Mouse (Mus musculus): ENCODE data around the gene Slc7a9. TPM values are rescaled to one million over a fixed set of nuclear protein-coding genes. Genes with fewer than 3 reads are reported as not detected.

Gene Slc7a9
- polyA plus RNA-seq, 2 experiments = 1.3 to 2.2 TPM

DNA sequence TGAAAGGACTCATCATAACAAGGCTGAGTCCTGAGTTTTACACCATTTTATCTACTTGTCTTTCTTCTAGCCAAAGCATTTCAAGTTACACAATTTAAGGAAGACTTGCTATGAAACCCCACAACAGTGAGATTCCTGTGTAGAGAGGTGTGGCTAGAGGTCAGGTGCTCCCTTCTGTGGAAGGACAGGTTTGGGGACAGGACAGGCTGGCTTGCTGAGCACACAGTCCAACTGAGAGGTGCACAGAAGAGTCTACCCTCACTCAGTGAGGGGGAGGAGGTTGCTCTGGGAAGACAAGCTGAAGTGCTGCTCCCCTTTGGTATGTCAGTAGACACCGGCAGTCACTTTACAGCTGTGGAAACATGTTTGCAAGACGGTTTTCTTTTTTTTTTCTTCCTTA, 27.9 kb downstream of the Slc7a9 start:
- Histone ChIP-seq H3K27ac (no peak overlapping the region), H3K36me3 (replicated peaks; ENCODE audit: control insufficient read depth, insufficient read depth, low read depth) (no peaks in the 10 kb centered on the region), H3K27me3 (ENCODE audit: control insufficient read depth, insufficient read depth, low read length) (no peaks in the 10 kb centered on the region), H3K4me2 (ENCODE audit: low read depth) (no peak overlapping the region), H3K9ac (replicated peaks) (no peak overlapping the region), H3K4me3 (ENCODE audit: insufficient read depth in 1 of 2, low read depth in 2 of 2, low read length in 2 of 2) (no peak overlapping the region), H3K4me1 (replicated peaks; ENCODE audit: control insufficient read depth in 2 of 2, insufficient read depth in 2 of 2, low read length in 1 of 2) (no peaks in the 10 kb centered on the region), H3K9me3 (ENCODE audit: control insufficient read depth, low read length) (no peaks in the 10 kb centered on the region)
- 44% methylated on average over 2 of the region's 2 CpGs for WGBS (ENCODE audit: insufficient replicate concordance)
- TF ChIP-seq CTCF (IDR thresholded peaks at IDR 0.05; ENCODE audit: low read depth) (no peak), EP300 (IDR thresholded peaks at IDR 0.05; ENCODE audit: low read depth) (no peak)
- ATAC-seq (ENCODE audit: insufficient read depth) (no peak), DNase-seq (ENCODE audit: low read depth in 3 of 3, low spot score in 3 of 3) (no peak)

DNA sequence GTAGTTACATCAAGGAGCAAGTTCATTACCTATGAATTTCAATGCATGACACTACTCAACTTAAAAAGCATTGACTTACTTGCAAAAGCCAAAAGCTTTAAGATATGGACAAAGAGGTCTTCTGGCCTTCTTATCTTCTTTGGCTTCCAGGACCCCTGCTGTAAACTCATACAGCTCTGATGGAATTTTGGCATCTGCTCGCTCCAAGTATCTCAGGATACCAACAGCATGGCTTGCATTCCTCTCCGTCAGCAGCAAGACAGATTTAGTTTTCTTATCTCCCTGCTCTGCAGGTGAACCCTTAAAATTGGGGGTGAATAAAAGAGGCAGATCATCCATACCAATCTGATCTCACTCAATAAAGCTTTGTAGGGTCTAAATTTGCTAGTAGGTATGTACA, 36.5 kb downstream of the Slc7a9 start:
- DNase-seq (ENCODE audit: low read depth in 3 of 3, low spot score in 3 of 3) = no peak
- Histone ChIP-seq H3K9ac (replicated peaks) (no peak overlapping the region), H3K4me3 (ENCODE audit: insufficient read depth in 1 of 2, low read depth in 2 of 2, low read length in 2 of 2) (no peak overlapping the region), H3K9me3 (ENCODE audit: control insufficient read depth, low read length) (no peaks in the 10 kb centered on the region), H3K27me3 (ENCODE audit: control insufficient read depth, insufficient read depth, low read length) (no peaks in the 10 kb centered on the region), H3K4me2 (ENCODE audit: low read depth) (no peak overlapping the region), H3K36me3 (replicated peaks; ENCODE audit: control insufficient read depth, insufficient read depth, low read depth) (no peaks in the 10 kb centered on the region), H3K27ac (no peak overlapping the region), H3K4me1 (replicated peaks; ENCODE audit: control insufficient read depth in 2 of 2, insufficient read depth in 2 of 2, low read length in 1 of 2) (no peaks in the 10 kb centered on the region)
- 62% methylated on average over 2 of the region's 2 CpGs for WGBS (ENCODE audit: insufficient replicate concordance)
- ATAC-seq (ENCODE audit: insufficient read depth) = no peak
- no peak for TF ChIP-seq EP300 (IDR thresholded peaks at IDR 0.05; ENCODE audit: low read depth)

DNA sequence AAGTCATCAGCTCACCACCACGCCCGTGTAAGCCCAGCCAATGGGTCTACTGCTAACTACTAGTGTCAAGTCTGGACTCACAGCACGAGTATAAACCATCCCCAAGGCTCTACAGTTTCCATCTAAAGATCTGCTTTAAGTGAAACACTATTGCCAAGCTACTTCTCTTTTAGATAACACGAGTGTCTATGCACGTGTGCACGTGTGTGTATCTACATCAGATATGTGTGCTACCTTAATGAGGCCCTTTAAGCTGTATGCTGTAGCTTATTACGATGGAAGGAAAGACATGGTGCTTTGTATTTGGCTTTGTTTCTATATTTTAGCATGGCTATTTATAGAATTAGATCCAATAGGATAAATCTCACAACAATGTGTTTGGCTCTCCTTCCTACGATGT, 38.0 kb downstream of the Slc7a9 start:
- Histone ChIP-seq H3K4me3 (ENCODE audit: insufficient read depth in 1 of 2, low read depth in 2 of 2, low read length in 2 of 2) (no peak overlapping the region), H3K9ac (replicated peaks) (no peak overlapping the region), H3K4me2 (ENCODE audit: low read depth) (no peak overlapping the region), H3K4me1 (replicated peaks; ENCODE audit: control insufficient read depth in 2 of 2, insufficient read depth in 2 of 2, low read length in 1 of 2) (no peaks in the 10 kb centered on the region), H3K36me3 (replicated peaks; ENCODE audit: control insufficient read depth, insufficient read depth, low read depth) (no peaks in the 10 kb centered on the region), H3K27me3 (ENCODE audit: control insufficient read depth, insufficient read depth, low read length) (no peaks in the 10 kb centered on the region), H3K9me3 (ENCODE audit: control insufficient read depth, low read length) (no peaks in the 10 kb centered on the region), H3K27ac (no peak overlapping the region)
- no peak for DNase-seq (ENCODE audit: low read depth in 3 of 3, low spot score in 3 of 3)
- no peak for ATAC-seq (ENCODE audit: insufficient read depth)
- no peak for TF ChIP-seq CTCF (IDR thresholded peaks at IDR 0.05; ENCODE audit: low read depth)
- no peak for TF ChIP-seq EP300 (IDR thresholded peaks at IDR 0.05; ENCODE audit: low read depth)
- 57% methylated on average over 8 of the region's 8 CpGs for WGBS (ENCODE audit: insufficient replicate concordance)

DNA sequence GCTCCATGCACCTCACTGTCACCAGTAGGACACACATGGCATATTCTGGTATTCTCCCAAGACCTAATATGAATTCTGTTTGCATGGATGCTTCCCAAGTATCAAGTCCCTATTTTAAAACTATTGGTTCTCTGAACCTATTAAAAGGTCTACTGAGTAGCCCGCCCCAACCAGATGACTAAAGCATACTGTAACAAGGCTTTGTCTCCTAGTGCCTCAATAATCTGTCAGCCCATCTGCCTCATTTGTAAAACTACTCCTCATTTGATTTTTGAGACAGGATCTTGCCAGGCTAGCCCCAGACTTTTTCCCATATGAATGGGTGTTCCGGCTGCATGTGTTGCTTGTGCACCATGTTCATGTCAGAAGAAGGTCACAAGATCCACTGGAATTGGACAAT, 41.6 kb downstream of the Slc7a9 start:
- no peaks in the 10 kb centered on the region for H3K4me1 ChIP-seq (replicated peaks; ENCODE audit: control insufficient read depth in 2 of 2, insufficient read depth in 2 of 2, low read length in 1 of 2)
- no peaks in the 10 kb centered on the region for H3K27me3 ChIP-seq (ENCODE audit: control insufficient read depth, insufficient read depth, low read length)
- H3K9ac ChIP-seq (replicated peaks) = no peak overlapping the region
- no peak for TF ChIP-seq EP300 (IDR thresholded peaks at IDR 0.05; ENCODE audit: low read depth)
- TF ChIP-seq CTCF (IDR thresholded peaks at IDR 0.05; ENCODE audit: low read depth) = no peak
- H3K36me3 ChIP-seq (replicated peaks; ENCODE audit: control insufficient read depth, insufficient read depth, low read depth) = no peaks in the 10 kb centered on the region
- ATAC-seq (ENCODE audit: insufficient read depth) (no peak), DNase-seq (ENCODE audit: low read depth in 3 of 3, low spot score in 3 of 3) (no peak)
- 68% methylated on average over 2 of the region's 2 CpGs for WGBS (ENCODE audit: insufficient replicate concordance)
- H3K4me3 ChIP-seq (ENCODE audit: insufficient read depth in 1 of 2, low read depth in 2 of 2, low read length in 2 of 2) = no peak overlapping the region
- H3K27ac ChIP-seq = no peak overlapping the region
- no peaks in the 10 kb centered on the region for H3K9me3 ChIP-seq (ENCODE audit: control insufficient read depth, low read length)
- no peak overlapping the region for H3K4me2 ChIP-seq (ENCODE audit: low read depth)

DNA sequence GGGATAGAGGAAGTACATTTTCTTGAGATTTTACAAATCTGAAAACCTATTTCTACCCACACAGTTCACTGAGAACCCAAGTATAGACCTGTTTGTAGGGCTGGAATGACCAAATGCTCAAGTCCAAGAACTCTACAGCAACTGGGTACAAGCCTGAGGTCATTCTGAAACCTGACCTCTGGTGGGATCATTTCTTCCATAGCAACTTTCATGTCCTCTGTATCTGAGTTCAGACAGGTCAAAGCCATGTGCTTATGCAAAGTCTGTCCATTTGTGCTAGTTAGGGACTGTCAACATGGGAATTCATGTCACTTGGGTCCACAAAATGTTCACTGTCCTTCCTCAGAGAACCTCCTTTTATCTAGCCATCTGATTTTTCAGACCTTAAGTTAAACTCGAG, 42.4 kb downstream of the Slc7a9 start:
- Histone ChIP-seq H3K9ac (replicated peaks) (no peak overlapping the region), H3K36me3 (replicated peaks; ENCODE audit: control insufficient read depth, insufficient read depth, low read depth) (no peaks in the 10 kb centered on the region), H3K9me3 (ENCODE audit: control insufficient read depth, low read length) (no peaks in the 10 kb centered on the region), H3K27me3 (ENCODE audit: control insufficient read depth, insufficient read depth, low read length) (no peaks in the 10 kb centered on the region), H3K4me1 (replicated peaks; ENCODE audit: control insufficient read depth in 2 of 2, insufficient read depth in 2 of 2, low read length in 1 of 2) (no peaks in the 10 kb centered on the region), H3K27ac (no peak overlapping the region), H3K4me2 (ENCODE audit: low read depth) (no peak overlapping the region), H3K4me3 (ENCODE audit: insufficient read depth in 1 of 2, low read depth in 2 of 2, low read length in 2 of 2) (no peak overlapping the region)
- 38% methylated on average over 1 of the region's 1 CpGs for WGBS (ENCODE audit: insufficient replicate concordance)
- TF ChIP-seq CTCF (IDR thresholded peaks at IDR 0.05; ENCODE audit: low read depth) (no peak), EP300 (IDR thresholded peaks at IDR 0.05; ENCODE audit: low read depth) (no peak)
- ATAC-seq (ENCODE audit: insufficient read depth) (no peak), DNase-seq (ENCODE audit: low read depth in 3 of 3, low spot score in 3 of 3) (no peak)

DNA sequence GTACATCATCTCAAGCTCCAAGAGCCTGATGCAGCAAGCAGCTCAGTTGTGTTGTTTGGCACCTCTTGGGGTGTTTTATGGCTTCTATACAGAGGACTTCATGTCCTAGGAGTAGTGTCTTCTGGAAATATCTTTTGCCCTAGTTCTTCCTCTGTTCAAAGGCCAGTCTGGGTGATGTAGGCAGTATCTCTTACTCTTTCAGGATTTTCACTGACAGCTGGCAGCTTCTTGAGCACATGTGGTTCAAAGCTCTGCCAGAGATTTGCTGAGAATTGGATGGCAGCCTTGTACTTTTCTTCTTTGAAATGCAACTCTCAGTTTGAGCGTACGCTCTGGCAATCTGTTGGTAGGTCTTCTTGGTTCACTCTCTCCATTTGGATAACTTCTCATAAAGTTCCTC, 48.9 kb downstream of the Slc7a9 start:
- Histone ChIP-seq H3K27ac (no peak overlapping the region), H3K4me3 (ENCODE audit: insufficient read depth in 1 of 2, low read depth in 2 of 2, low read length in 2 of 2) (no peak overlapping the region), H3K36me3 (replicated peaks; ENCODE audit: control insufficient read depth, insufficient read depth, low read depth) (no peaks in the 10 kb centered on the region), H3K9ac (replicated peaks) (no peak overlapping the region), H3K27me3 (ENCODE audit: control insufficient read depth, insufficient read depth, low read length) (no peaks in the 10 kb centered on the region), H3K4me2 (ENCODE audit: low read depth) (no peak overlapping the region), H3K9me3 (ENCODE audit: control insufficient read depth, low read length) (no peaks in the 10 kb centered on the region), H3K4me1 (replicated peaks; ENCODE audit: control insufficient read depth in 2 of 2, insufficient read depth in 2 of 2, low read length in 1 of 2) (no peaks in the 10 kb centered on the region)
- ATAC-seq (ENCODE audit: insufficient read depth) (no peak), DNase-seq (ENCODE audit: low read depth in 3 of 3, low spot score in 3 of 3) (no peak)
- TF ChIP-seq CTCF (IDR thresholded peaks at IDR 0.05; ENCODE audit: low read depth) (no peak), EP300 (IDR thresholded peaks at IDR 0.05; ENCODE audit: low read depth) (no peak)
- WGBS (ENCODE audit: insufficient replicate concordance) = 90% methylated on average over 2 of the region's 2 CpGs

All from liver, embryonic 14.5 days (tissue).